Mouse (Mus musculus) ES-Bruce4 (cell line): Measurements from ENCODE around the gene Iqgap3. TPM values are rescaled to one million over a fixed set of nuclear protein-coding genes. Genes with fewer than 3 reads are reported as not detected.

ENCODE experiments used
- H3K27ac ChIP-seq: 2 replicates; pipeline ENCODE4 v1.5.1; 2012; ENCODE audit warnings: low read length, inconsistent platforms; ENCODE audit not compliant: insufficient read depth
- H3K27me3 ChIP-seq: 2 replicates; pipeline ENCODE4 v1.6.1; 2012; ENCODE audit warnings: mild to moderate bottlenecking, low read length, inconsistent platforms; ENCODE audit not compliant: control insufficient read depth, poor library complexity, insufficient read depth, severe bottlenecking
- H3K36me3 ChIP-seq: 2 replicates; pipeline ENCODE4 v1.6.1; 2012; ENCODE audit warnings: inconsistent platforms, mild to moderate bottlenecking, low read length, moderate library complexity; ENCODE audit not compliant: control insufficient read depth, poor library complexity, insufficient read depth, severe bottlenecking
- H3K4me1 ChIP-seq: one replicate; pipeline ENCODE4 v1.8.1; 2011; ENCODE audit warnings: low read length; ENCODE audit not compliant: control insufficient read depth, insufficient read depth
- H3K4me3 ChIP-seq: 2 replicates; pipeline ENCODE4 v1.5.1; 2011; ENCODE audit warnings: low read depth, mild to moderate bottlenecking, low read length
- H3K9ac ChIP-seq: 2 replicates; pipeline ENCODE4 v1.6.1; 2012; ENCODE audit warnings: low read depth, mild to moderate bottlenecking, inconsistent platforms; ENCODE audit not compliant: poor library complexity, severe bottlenecking
- H3K9me3 ChIP-seq: replicated peaks from 2 replicates; pipeline ENCODE4 v1.6.1; 2012; ENCODE audit warnings: mild to moderate bottlenecking, low read length, inconsistent platforms; ENCODE audit not compliant: control insufficient read depth, poor library complexity, insufficient read depth, severe bottlenecking
- CTCF ChIP-seq: IDR thresholded peaks from one replicate; pipeline ENCODE4 v1.8.1; 2011; ENCODE audit warnings: low read depth, low read length
- EP300 ChIP-seq: IDR thresholded peaks from 2 replicates; pipeline ENCODE4 v1.6.1; 2011; ENCODE audit warnings: low read depth, low read length; ENCODE audit not compliant: insufficient read depth
- POLR2A ChIP-seq: IDR thresholded peaks from one replicate; pipeline ENCODE4 v1.8.1; 2011; ENCODE audit warnings: low read length; ENCODE audit not compliant: insufficient read depth
- polyA plus RNA-seq: library from polyadenylated mRNA; stranded (reverse); fragments of >200 nt; gene quantifications from 2 replicates; pipeline ENCODE4 v1.2.4, GENCODE M21; 2011; ENCODE audit warnings: low read depth; ENCODE audit not compliant: missing spikeins, insufficient read depth, insufficient read length

The Iqgap3 gene
- polyA plus RNA-seq: 28.2 and 30.9 TPM in 2 replicates

DNA sequence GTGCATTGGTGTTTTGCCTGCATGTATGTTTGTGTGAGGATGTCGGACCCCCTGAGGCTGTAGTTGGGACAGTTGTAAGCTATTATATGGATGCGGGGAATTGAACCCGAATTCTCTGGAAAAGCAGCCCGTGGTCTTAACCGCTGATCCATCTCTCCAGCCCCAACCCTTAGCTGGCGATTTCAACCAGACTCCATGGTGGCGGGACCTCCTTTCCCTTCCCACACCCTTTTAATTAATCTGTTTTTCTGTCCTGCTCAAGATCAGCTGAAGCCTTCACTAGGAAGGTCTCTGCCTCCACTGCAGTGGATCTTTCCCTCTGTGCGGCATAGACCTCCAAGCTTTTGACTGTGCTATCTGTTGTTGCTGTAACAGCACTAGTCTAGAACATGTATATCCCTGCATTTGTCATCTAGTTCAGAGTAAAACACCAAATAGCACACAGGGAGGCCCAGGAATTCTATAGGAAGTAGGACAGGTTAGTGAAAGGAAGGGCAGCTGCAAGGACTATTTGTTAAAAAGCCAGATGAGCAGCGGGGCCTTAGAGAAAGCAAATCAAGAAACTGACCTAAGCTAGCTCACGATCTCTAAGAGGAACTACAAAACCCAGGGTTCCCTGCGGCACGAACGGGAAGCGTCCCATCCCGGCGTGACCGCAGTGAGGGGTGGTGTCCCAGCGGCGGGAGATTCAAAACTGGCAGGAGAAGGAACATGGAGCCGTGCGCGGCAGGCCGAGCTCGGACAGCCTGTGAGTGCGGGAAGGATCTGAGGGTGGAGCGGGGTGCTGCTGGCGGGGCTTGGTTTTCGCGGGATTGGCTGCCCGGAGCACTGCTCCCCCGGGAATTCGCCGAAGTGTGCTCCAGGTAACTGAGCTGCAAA lies at the start of gene Iqgap3:
Iqgap3 (plus strand) TSS at position 627 of the 879 bp plus-strand sequence.
- Histone ChIP-seq H3K27me3 (no peaks in the 10 kb centered on the region), H3K9me3 (no peaks in the 10 kb centered on the region), H3K4me3 (peak within 1 kb of the TSS; percentile 93), H3K27ac (peak within 1 kb of the TSS; percentile 89), H3K9ac (peak within 1 kb of the TSS; percentile 91), H3K36me3 (0 out of 2 replicates have a peak, but pooled peaks cover 2% of the 10 kb centered on the region), H3K4me1 (no peaks in the 10 kb centered on the region)
- TF ChIP-seq CTCF: no peak
- TF ChIP-seq POLR2A: peak; percentile 72
- TF ChIP-seq EP300: no peak

DNA sequence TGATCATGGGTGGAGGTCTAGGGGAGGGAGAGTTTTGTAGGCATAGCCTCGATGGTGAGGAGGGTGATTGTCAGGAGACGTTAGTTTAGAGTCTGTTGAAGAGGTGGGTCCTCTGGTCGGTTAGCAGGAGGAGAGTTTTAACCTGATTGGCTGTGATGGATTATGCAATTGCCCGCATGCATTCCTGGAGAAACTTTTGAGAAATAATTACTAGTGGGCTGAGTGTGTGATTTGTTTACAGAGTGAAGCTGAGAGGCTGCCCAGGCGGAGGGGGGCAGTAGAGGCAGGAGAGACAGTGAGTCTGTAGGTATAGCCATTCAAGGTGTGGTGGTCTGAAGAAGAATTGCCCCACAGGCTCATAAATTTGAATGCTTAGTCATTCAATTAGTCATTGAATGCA lies 48.3 kb upstream of the Iqgap3 start:
- H3K36me3 ChIP-seq: no peaks in the 10 kb centered on the region
- H3K27me3 ChIP-seq: no peaks in the 10 kb centered on the region
- H3K9me3 ChIP-seq: no peaks in the 10 kb centered on the region; the same call in 1 of the 2 replicates
- TF ChIP-seq EP300: no peak
- no peak overlapping the region for H3K27ac ChIP-seq
- peaks cover 3% of the 10 kb centered on the region for H3K4me1 ChIP-seq
- H3K9ac ChIP-seq: no peak overlapping the region
- H3K4me3 ChIP-seq: no peak overlapping the region

GRCm38 (mm10) chr3:88035561-88036293 lies 46.0 kb upstream of the Iqgap3 start:
- TF ChIP-seq EP300: no peak
- TF ChIP-seq POLR2A: no peak
- no peak for TF ChIP-seq CTCF
- H3K27me3 ChIP-seq: no peaks in the 10 kb centered on the region
- H3K4me3 ChIP-seq: no peak overlapping the region

GRCm38 (mm10) chr3:88042661-88043421 lies 38.9 kb upstream of the Iqgap3 start, which contains the start of gene Gpatch4:
TSS of gene Gpatch4 (plus strand) at chr3:88043108.
- TF ChIP-seq EP300: peak; percentile 33; the same call in 1 of the 2 replicates
- peak; percentile 53 for TF ChIP-seq POLR2A
- no peak for TF ChIP-seq CTCF
- Histone ChIP-seq H3K36me3 (no peaks in the 10 kb centered on the region), H3K27ac (no peak within 1 kb of the TSS), H3K9ac (peak within 1 kb of the TSS; percentile 60), H3K27me3 (no peaks in the 10 kb centered on the region), H3K9me3 (no peaks in the 10 kb centered on the region), H3K4me1 (no peaks in the 10 kb centered on the region), H3K4me3 (peak within 1 kb of the TSS; percentile 93)

More at GRCm38 (mm10) chr3:88035561-88036293, 46.0 kb upstream of the Iqgap3 start:
- no peak overlapping the region for H3K27ac ChIP-seq
- no peak overlapping the region for H3K9ac ChIP-seq
- H3K36me3 ChIP-seq: no peaks in the 10 kb centered on the region
- no peaks in the 10 kb centered on the region; the same call in 1 of the 2 replicates for H3K9me3 ChIP-seq
- peaks cover 3% of the 10 kb centered on the region for H3K4me1 ChIP-seq

GRCm38 (mm10) chr3:88049532-88049931 lies 32.2 kb upstream of the Iqgap3 start:
- no peaks in the 10 kb centered on the region for H3K4me1 ChIP-seq
- H3K27ac ChIP-seq: no peak overlapping the region
- no peak overlapping the region for H3K4me3 ChIP-seq

More at GRCm38 (mm10) chr3:88049532-88049931, 32.2 kb upstream of the Iqgap3 start:
- no peak for TF ChIP-seq POLR2A
- TF ChIP-seq CTCF: no peak
- TF ChIP-seq EP300: no peak
- Histone ChIP-seq H3K9ac (no peak overlapping the region), H3K27me3 (no peaks in the 10 kb centered on the region), H3K9me3 (no peaks in the 10 kb centered on the region), H3K36me3 (peaks cover 16% of the 10 kb centered on the region; the same call in 1 of the 2 replicates)
